Mouse (Mus musculus): ENCODE data around the gene Hccs.
"Not testable (repeated sequence)": the region's sequence is repeated elsewhere in the genome, so short reads cannot be mapped to it uniquely, and the experiment has no call there.

The Hccs gene

DNA sequence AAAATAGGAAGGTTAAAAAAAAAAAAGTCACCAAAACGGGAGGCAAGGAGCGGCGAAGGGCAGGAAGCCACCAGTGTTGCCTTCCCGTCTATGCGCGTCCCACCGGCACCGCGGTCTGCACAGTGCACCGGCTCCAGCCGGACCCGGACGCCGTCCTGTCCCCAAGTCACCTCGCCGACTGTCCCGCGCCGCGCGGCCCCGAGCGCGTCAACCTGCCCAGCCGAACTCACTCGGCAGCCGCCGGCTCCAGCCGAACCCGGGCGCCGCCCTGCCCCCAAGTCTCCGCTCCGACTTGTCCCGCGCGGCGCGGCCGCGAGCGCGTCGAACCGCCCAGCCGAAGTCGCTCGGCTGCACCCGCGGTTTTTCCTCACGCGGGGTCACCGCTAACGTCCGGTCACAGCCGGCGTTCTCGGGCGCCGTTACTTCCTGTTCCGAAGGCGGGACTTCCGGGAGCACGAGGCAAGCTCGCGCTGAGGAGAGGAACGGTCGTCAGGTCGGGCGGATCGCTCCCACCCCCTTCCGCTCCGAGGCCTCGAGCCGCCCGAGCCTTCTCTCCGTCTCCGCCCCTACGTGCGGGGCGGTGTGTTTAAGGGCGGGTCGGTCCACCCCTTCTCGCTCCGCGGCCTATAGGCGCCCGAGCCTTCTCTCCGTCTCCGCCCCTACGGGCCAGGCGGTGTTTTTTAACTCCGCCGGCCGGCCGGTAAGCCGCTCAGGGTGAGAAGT is at the start of gene Hccs:
TSS of gene Hccs (minus strand) at position 428 of the 723 bp plus-strand sequence.
- DNase-seq (ENCODE audit: low read depth) = peak; percentile 79

GRCm38 (mm10) chrX:169357146-169357772 is 37.1 kb upstream of the Hccs start:
- no peak for DNase-seq (ENCODE audit: low read depth)

GRCm38 (mm10) chrX:169338213-169338612 is 18.0 kb upstream of the Hccs start:
- no peak for DNase-seq (ENCODE audit: low read depth)

GRCm38 (mm10) chrX:169337559-169337958 is 17.4 kb upstream of the Hccs start:
- DNase-seq (ENCODE audit: low read depth) = no peak

DNA sequence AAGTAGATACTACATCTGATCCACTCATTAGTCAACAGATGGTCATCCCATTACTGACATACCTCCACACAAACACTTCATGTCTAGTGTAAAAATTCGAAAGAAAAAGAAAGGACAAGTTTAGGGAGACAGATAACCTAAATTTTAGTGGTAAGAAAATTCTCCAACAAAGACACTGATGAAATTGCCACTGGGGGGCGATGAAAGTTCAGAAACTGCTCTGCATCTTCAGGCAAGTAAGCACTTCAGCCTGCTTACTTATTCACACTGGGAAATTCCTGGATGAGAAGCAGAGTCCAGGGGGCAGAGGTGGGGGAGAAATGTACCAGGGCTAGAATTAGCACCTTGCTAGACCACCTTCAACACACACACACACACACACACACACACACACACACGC is 12.1 kb upstream of the Hccs start:
- no peak for DNase-seq (ENCODE audit: low read depth)

GRCm38 (mm10) chrX:169325929-169326595 is 5.9 kb upstream of the Hccs start:
- no peak for DNase-seq (ENCODE audit: low read depth)

DNA sequence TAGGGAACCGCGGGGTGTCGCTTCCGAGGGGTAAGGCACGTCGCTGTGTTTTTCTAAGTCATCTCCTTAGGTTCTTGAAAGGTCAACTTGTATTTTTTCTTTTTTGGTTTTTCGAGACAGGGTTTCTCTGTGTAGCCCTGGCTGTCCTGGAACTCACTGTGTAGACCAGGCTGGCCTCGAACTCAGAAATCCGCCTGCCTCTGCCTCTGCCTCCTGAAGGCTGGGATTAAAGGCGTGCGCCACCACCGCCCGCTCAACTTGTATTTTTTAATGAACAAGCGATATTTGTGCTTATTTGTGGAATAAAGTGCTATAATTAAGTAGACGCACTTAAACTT is 465 bp upstream of the Hccs start:
- not testable (repeated sequence) for DNase-seq (ENCODE audit: low read depth)

GRCm38 (mm10) chrX:169319066-169319760 is 959 bp downstream of the Hccs start:
- DNase-seq (ENCODE audit: low read depth) = no peak

- no peak for DNase-seq (ENCODE audit: low read depth)
Observed at GRCm38 (mm10) chrX:169308559-169308958, 11.6 kb downstream of the Hccs start.

- DNase-seq (ENCODE audit: low read depth) = no peak
Observed at GRCm38 (mm10) chrX:169303945-169304344, 16.2 kb downstream of the Hccs start.

GRCm38 (mm10) chrX:169302271-169303045 is 17.7 kb downstream of the Hccs start:
- no peak for DNase-seq (ENCODE audit: low read depth)

DNA sequence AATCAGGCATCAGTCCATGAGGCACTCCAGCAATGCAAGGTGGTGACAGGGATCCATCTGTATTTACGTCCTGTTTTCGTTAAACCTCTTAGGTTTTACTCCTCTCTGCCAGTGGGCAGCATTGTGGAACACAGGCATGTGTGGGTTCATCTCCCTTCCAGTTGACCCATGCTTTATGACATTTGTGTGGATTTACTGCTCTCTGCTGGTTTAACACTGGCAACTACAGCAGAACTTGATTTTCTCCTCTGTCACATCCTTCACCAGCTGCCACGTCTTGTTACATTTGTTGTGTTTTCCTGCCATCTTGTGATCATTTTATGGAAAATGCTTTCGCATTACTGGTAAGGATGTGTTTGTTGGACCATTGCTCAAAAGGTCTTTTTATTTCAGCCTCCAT is 20.6 kb downstream of the Hccs start:
- no peak for DNase-seq (ENCODE audit: low read depth)

GRCm38 (mm10) chrX:169263433-169264172 is 56.6 kb downstream of the Hccs start:
- DNase-seq (ENCODE audit: low read depth) = no peak

DNA sequence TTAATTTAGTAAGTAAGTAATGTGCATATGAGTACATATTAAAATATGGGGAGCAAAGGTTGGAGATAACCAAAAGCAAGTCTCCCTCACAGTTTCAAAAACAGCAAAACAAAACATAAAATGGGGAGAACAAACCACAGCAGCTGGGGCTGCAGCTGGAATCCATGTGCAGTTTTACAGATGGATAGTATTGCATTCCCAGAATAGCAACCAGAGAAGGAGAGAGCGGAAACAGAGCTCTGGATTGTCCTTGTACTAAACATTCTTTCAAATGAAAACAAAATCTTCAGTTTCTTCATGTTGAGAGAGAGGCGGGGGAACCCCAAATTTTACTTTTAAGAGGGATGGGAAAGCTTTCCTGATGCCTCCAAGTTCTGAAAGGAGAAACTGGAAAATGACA is 58.0 kb downstream of the Hccs start:
- no peak for DNase-seq (ENCODE audit: low read depth)

- DNase-seq (ENCODE audit: low read depth) = no peak
Observed at GRCm38 (mm10) chrX:169261034-169261433, 59.1 kb downstream of the Hccs start.

DNA sequence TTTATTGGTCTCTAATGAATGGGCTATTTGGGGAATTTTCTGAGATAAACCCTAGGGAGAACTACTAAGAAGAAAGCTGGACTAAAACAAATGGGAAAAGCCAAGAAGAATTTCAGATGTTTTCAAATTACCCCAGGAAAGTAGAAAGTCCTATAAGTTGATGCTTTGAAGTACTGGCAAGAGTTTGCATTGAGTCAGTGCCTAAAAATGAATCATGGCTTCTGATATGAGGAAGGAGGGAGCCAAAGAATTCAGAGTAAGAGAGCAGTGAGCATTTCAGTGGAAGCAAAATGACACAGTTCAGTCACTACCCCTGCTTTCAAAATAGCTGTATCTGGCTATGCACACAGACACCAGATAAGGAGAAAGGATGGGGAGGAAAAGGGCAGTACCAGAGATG is 63.4 kb downstream of the Hccs start:
- DNase-seq (ENCODE audit: low read depth) = no peak

DNA sequence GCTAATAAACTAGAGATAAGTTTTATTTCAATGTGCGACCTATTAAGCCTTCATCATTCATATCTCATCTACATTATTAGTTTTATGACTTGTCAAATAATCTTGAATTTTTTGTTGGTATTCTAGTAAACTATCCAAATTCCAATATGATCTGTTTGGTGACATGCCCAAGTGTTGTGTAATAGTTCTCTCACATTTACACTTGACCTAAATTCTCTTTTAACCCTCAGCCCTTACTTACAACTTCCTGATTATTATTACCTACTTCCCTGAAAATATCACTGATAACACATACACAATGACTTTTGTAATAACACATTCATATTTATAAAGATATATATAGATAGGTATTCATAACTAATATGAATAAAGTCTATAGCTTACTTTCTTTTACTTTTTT is 64.3 kb downstream of the Hccs start:
- DNase-seq (ENCODE audit: low read depth) = no peak

- no peak for DNase-seq (ENCODE audit: low read depth)
Observed at GRCm38 (mm10) chrX:169222357-169223062, 97.7 kb downstream of the Hccs start.

DNA sequence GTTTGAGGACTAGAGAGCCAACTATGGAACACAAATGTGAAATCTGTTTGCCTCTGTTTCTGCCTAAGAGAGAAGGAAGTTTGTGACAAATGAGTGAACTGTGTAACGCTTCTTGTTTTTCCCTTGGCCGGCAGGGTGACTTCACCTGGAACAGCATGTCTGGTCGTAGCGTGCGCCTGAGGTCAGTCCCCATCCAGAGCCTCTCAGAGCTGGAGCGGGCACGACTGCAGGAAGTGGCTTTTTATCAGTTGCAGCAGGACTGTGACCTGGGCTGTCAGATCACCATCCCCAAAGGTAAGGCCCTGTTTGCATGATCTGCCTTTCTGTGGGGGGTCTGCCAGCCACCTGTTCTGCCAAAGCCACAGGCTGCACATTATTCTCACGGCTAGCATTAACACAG is 100.1 kb downstream of the Hccs start:
- DNase-seq (ENCODE audit: low read depth) = no peak

- DNase-seq (ENCODE audit: low read depth) = no peak
Observed at GRCm38 (mm10) chrX:169210019-169210418, 110.2 kb downstream of the Hccs start.

Data from c-Kit-positive CD71-positive TER-119-negative erythroid progenitor cells, embryonic 14.5 days (primary cell).